Mouse (Mus musculus) embryo, embryonic 10.5 days (tissue): ENCODE measurements around the gene Dyrk2.

ENCODE experiments used
- DNase-seq: peaks from one replicate; pipeline ENCODE4 v3.0.0-alpha.2; 2015; ENCODE audit warnings: low spot score

Gene Dyrk2

GRCm38 (mm10) chr10:118870201-118870980 lies at the start of gene Dyrk2:
Dyrk2 (minus strand) TSS chr10:118870209.
- DNase-seq: peak; percentile 66

- no peak for DNase-seq
These were observed 32.6 kb upstream of the Dyrk2 start for GRCm38 (mm10) chr10:118902625-118903024.

DNA sequence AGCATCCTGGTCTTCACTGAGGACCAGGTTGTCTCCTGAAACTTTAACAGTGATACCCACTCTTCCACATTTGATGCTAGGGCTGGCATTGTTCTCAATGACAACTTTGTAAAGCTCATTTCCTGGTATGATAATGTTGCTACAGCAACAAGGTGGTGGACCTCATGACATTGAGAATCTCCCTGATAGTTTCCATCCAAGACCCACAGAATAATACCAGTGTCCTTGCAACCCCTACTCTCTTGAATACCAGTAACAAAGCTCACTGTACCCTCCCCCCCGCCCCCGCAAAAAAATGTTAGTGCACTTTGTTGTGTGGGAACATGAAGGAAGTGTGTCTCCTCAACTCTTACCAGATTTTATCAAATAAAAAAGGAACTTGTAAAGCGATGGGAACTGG lies 23.6 kb upstream of the Dyrk2 start:
- no peak for DNase-seq

GRCm38 (mm10) chr10:118884126-118884525 lies 14.1 kb upstream of the Dyrk2 start:
- no peak for DNase-seq

DNA sequence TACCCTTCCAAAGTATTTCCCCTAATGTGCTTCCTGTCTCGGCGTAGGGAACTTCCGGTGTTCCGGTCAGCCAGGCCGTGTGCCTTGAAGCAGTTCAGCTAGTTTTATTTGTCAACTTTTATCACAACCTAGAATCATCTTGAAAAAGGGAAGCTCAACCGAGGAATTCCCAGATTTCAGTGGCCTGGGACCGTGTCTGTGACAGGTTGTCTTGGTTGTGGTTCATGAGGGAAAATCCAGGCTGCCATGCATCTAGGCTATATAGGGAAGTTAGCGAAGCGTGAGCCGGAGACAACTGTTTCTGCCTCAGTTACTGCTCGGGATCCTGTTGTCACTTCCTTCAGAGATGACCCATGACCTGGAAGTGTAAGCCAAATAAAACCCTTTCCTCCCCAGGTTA lies 13.3 kb upstream of the Dyrk2 start:
- DNase-seq: no peak

GRCm38 (mm10) chr10:118882258-118882885 lies 12.4 kb upstream of the Dyrk2 start:
- DNase-seq: no peak

GRCm38 (mm10) chr10:118880776-118881175 lies 10.8 kb upstream of the Dyrk2 start:
- no peak for DNase-seq

- no peak for DNase-seq
These were observed 2.2 kb upstream of the Dyrk2 start for GRCm38 (mm10) chr10:118872196-118872595.

GRCm38 (mm10) chr10:118869591-118870001 lies 413 bp downstream of the Dyrk2 start:
- peak; percentile 85 for DNase-seq

- peak; percentile 88 for DNase-seq
These were observed 1.1 kb downstream of the Dyrk2 start for GRCm38 (mm10) chr10:118868601-118869590.

DNA sequence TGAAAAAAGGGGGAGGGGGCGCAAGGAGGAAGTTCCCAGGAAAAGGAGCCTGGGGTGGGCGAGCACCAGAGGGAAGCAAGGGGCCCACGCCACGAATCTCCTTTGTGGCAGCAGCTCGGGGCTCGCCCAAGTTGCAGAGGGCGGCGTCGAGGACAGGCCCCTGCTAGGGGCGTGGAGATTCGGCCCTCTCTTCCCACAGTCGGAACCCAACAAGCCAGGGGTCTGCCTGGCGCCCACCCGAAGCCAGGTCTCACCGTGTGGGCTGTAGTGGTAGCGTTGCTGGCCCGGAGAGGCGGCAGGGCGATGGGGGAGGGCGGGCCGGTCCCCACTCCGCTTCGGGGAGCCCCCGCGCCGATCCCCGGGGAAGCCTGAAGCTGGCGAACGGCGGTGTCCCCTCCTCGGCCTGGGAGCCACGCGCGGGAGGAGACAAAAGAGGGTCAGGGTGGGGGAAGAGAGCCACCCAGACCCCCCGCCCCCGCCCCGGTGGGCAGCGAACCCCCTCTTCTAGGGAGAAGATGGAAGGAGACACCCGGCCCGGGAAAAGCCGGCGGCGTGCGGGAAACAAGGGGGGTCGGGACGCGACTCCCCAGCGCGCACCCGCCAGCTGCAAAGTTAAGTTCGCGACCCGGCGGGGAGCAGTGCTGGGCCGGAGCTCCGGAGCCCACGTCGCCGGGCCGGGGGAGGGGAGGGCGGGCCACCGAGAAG lies 2.0 kb downstream of the Dyrk2 start:
- DNase-seq: peak; percentile 61

GRCm38 (mm10) chr10:118867304-118867895 lies 2.6 kb downstream of the Dyrk2 start:
- no peak for DNase-seq

GRCm38 (mm10) chr10:118864976-118865375 lies 5.0 kb downstream of the Dyrk2 start:
- DNase-seq: no peak

DNA sequence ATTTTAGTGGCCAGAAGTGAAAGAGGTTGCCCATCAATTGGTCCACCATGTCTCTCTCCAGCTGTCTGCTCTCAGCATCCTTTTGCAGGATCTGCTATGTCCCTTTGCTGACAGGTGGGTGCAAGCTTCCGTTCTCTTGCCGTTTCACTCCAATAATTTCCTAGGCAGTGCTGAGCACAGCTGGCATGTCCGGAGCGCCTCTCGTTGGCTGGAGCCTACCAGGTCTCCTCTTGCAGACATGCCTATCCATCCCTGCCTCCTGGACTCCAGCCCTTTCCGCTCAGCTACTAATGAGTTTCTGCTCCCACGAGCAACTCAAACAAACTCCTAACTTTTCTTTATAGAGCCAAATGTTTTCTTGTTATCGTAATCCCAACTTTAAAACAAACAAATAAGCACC lies 6.4 kb downstream of the Dyrk2 start:
- DNase-seq: no peak

DNA sequence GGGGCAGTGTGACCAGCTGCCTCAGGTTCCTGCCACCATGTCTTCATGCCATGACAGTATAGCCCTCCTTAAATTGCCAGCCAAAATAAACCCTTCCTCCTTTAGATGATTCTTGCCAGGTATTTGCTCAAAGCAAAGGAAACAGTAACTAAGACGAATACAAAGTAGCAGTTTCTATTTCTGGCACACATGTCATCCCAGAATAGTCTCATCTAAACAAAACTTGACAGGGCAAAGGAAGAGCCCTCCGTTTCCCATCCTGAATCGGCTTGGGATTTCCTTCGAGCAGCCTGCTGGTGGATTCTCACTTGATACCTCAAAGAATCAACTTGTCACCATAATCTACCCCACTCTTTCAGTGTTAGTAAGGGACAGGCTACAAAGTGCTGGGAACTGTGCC lies 7.8 kb downstream of the Dyrk2 start:
- no peak for DNase-seq

GRCm38 (mm10) chr10:118861234-118862025 lies 8.6 kb downstream of the Dyrk2 start:
- DNase-seq: no peak

DNA sequence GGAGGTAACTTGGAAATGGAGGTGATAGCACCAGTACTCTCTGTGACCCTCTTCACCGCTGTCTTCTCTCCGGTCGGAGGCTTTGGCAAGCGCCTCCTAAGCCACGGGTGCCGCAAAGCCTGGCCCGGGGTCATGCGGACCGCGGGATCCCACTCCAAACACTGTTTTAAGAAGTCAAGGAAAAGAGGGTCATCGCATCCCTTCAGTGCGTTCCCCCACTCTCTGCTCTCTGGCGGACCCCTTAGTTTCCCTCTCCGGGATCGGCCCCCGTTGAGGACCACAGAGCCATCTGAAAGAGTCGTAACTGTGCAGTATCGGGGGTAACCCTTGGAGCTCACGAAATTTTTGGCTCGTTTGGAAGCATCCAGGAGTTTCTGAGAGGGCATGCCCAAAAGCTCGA lies 10.4 kb downstream of the Dyrk2 start:
- DNase-seq: no peak

- DNase-seq: no peak
These were observed 15.4 kb downstream of the Dyrk2 start for GRCm38 (mm10) chr10:118854641-118855040.

DNA sequence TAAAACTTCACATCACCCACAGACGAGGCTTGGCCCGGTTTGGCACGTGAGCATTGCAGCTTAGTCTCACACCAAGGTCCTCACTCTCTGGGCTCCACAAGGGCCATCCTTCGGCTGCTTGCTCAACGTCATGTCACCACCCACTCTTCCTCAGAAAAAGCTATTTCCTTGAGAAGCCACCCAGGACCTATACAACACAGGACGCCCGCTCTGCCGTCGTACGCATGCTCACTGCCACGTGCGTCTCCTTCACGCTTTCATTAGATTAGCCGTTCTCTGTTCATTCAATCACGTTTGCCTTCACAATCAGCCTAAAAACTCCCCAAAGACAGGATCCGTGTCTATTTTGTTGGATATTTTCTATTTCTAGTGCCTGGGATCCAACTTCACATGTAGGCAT lies 17.5 kb downstream of the Dyrk2 start:
- DNase-seq: no peak

- no peak for DNase-seq
These were observed 21.5 kb downstream of the Dyrk2 start for GRCm38 (mm10) chr10:118848501-118848900.
